Mouse (Mus musculus) liver, embryonic 11.5 days (tissue): ENCODE data around the gene Kcnk2. TPM values are rescaled to one million over a fixed set of nuclear protein-coding genes. Genes with fewer than 3 reads are reported as not detected.
A peak's percentile ranks its signal among the peaks of the same experiment; 100 is the strongest.

Experiments
- ATAC-seq: fragments of 200-750 bp; cut with Nextera tagmentation; replicated peaks from 2 replicates; pipeline ENCODE4 v1.8.0; 2017; ENCODE audit warnings: moderate number of reproducible peaks, mild to moderate bottlenecking, moderate TSS enrichment, moderate library complexity; ENCODE audit not compliant: low FRiP score
- DNase-seq: peaks from one replicate; pipeline ENCODE4 v3.0.0-alpha.2; 2017; ENCODE audit warnings: low spot score
- H3K27ac ChIP-seq: fragments of 300-500 bp; sonication (generic); 2 replicates; pipeline ENCODE4 v1.5.1; 2014; ENCODE audit warnings: mild to moderate bottlenecking, low read depth, low read length, control low read depth
- H3K27me3 ChIP-seq: fragments of 300-500 bp; sonication (generic); replicated peaks from 2 replicates; pipeline ENCODE4 v1.6.1; 2014; ENCODE audit warnings: low read length, mixed read lengths; ENCODE audit not compliant: control insufficient read depth, insufficient read depth
- H3K36me3 ChIP-seq: fragments of 300-500 bp; sonication (generic); 2 replicates; pipeline ENCODE4 v1.6.1; 2014; ENCODE audit warnings: mild to moderate bottlenecking, low read length, moderate library complexity, mixed read lengths; ENCODE audit not compliant: control insufficient read depth, insufficient read depth
- H3K4me1 ChIP-seq: fragments of 300-500 bp; sonication (generic); replicated peaks from 2 replicates; pipeline ENCODE4 v1.6.1; 2014; ENCODE audit warnings: low read length, mixed read lengths; ENCODE audit not compliant: control insufficient read depth, insufficient read depth
- H3K4me2 ChIP-seq: fragments of 300-500 bp; sonication (generic); 2 replicates; pipeline ENCODE4 v1.6.1; 2014; ENCODE audit warnings: mild to moderate bottlenecking, control low read depth, moderate library complexity
- H3K4me3 ChIP-seq: fragments of 300-500 bp; sonication (generic); 2 replicates; pipeline ENCODE4 v1.5.1; 2014; ENCODE audit warnings: low read depth, low read length, control low read depth
- H3K9ac ChIP-seq: fragments of 300-500 bp; sonication (generic); 2 replicates; pipeline ENCODE4 v1.6.1; 2014; ENCODE audit warnings: low read depth, low read length, control low read depth
- H3K9me3 ChIP-seq: fragments of 300-500 bp; sonication (generic); 2 replicates; pipeline ENCODE4 v1.6.1; 2016; ENCODE audit warnings: low read length, inconsistent platforms, mixed read lengths; ENCODE audit not compliant: control insufficient read depth
- WGBS: fragments of 180-500 bp; shearing (Covaris S2); extraction: QIAGEN DNeasy Blood & Tissue Kit; methylation state at CpG from one replicate; pipeline ENCODE4 v1.1.7; 2014; 5-methylcytosine and 5-hydroxymethylcytosine counted together
- polyA plus RNA-seq: library from polyadenylated mRNA; unstranded; fragments of >200 nt; fragmentation: Nextera tagmentation; extraction: Ambion mirVana; gene quantifications from 2 replicates; pipeline ENCODE4 v1.2.1, GENCODE M21; 2014

Gene Kcnk2
- polyA plus RNA-seq, result 0.13 and 0.23 TPM in 2 replicates

- no peak for ATAC-seq
- Histone ChIP-seq H3K9me3 (no peaks in the 10 kb centered on the region), H3K9ac (no peak within 1 kb of the TSS), H3K36me3 (no peaks in the 10 kb centered on the region), H3K4me1 (no peaks in the 10 kb centered on the region), H3K4me3 (no peak within 1 kb of the TSS), H3K27ac (no peak within 1 kb of the TSS), H3K4me2 (peak within 1 kb of the TSS; percentile 25; the same call in 1 of the 2 replicates), H3K27me3 (no peaks in the 10 kb centered on the region)
- 51% methylated on average over 14 of the region's 14 CpGs for WGBS
- DNase-seq, result no peak
Measured at GRCm38 (mm10) chr1:189402223-189402943, at the start of gene Kcnk2. Gene Kcnk2 (minus strand): TSS chr1:189402273.

- Histone ChIP-seq H3K9me3 (no peaks in the 10 kb centered on the region), H3K9ac (no peak overlapping the region), H3K4me2 (no peak overlapping the region), H3K27ac (no peak overlapping the region), H3K36me3 (no peaks in the 10 kb centered on the region), H3K27me3 (no peaks in the 10 kb centered on the region), H3K4me3 (no peak overlapping the region), H3K4me1 (no peaks in the 10 kb centered on the region)
- DNase-seq (no peak), ATAC-seq (no peak)
- WGBS, result 79% methylated on average over 9 of the region's 9 CpGs
Measured at GRCm38 (mm10) chr1:189440741-189441140, 38.7 kb upstream of the Kcnk2 start.

GRCm38 (mm10) chr1:189437126-189437525, 35.1 kb upstream of the Kcnk2 start:
- H3K27ac ChIP-seq, result no peak overlapping the region
- H3K9me3 ChIP-seq, result no peaks in the 10 kb centered on the region
- H3K36me3 ChIP-seq, result no peaks in the 10 kb centered on the region
- H3K4me3 ChIP-seq, result no peak overlapping the region
- ATAC-seq, result no peak
- no peaks in the 10 kb centered on the region for H3K27me3 ChIP-seq
- no peak for DNase-seq
- no peak overlapping the region for H3K9ac ChIP-seq
- no peaks in the 10 kb centered on the region for H3K4me1 ChIP-seq
- 59% methylated on average over 5 of the region's 5 CpGs for WGBS
- no peak overlapping the region for H3K4me2 ChIP-seq

- H3K9me3 ChIP-seq, result no peaks in the 10 kb centered on the region
- H3K27ac ChIP-seq, result no peak overlapping the region
- no peaks in the 10 kb centered on the region for H3K4me1 ChIP-seq
- H3K27me3 ChIP-seq, result no peaks in the 10 kb centered on the region
- no peak overlapping the region for H3K9ac ChIP-seq
- H3K36me3 ChIP-seq, result no peaks in the 10 kb centered on the region
- 81% methylated on average over 10 of the region's 10 CpGs for WGBS
- no peak overlapping the region for H3K4me3 ChIP-seq
- ATAC-seq (no peak), DNase-seq (no peak)
- H3K4me2 ChIP-seq, result no peak overlapping the region
Measured at GRCm38 (mm10) chr1:189435452-189435851, 33.4 kb upstream of the Kcnk2 start.

GRCm38 (mm10) chr1:189431479-189431878, 29.4 kb upstream of the Kcnk2 start:
- no peaks in the 10 kb centered on the region for H3K4me1 ChIP-seq
- no peak for DNase-seq
- no peaks in the 10 kb centered on the region for H3K36me3 ChIP-seq
- WGBS, result 37% methylated on average over 5 of the region's 5 CpGs
- no peak overlapping the region for H3K27ac ChIP-seq
- no peak overlapping the region for H3K9ac ChIP-seq
- H3K27me3 ChIP-seq, result no peaks in the 10 kb centered on the region
- no peak for ATAC-seq
- no peak overlapping the region for H3K4me3 ChIP-seq
- no peaks in the 10 kb centered on the region for H3K9me3 ChIP-seq
- H3K4me2 ChIP-seq, result no peak overlapping the region

GRCm38 (mm10) chr1:189430534-189430933, 28.5 kb upstream of the Kcnk2 start:
- no peak for ATAC-seq
- H3K4me3 ChIP-seq, result no peak overlapping the region
- H3K9ac ChIP-seq, result no peak overlapping the region
- H3K9me3 ChIP-seq, result no peaks in the 10 kb centered on the region
- 43% methylated on average over 4 of the region's 4 CpGs for WGBS
- H3K27me3 ChIP-seq, result no peaks in the 10 kb centered on the region
- H3K36me3 ChIP-seq, result no peaks in the 10 kb centered on the region
- H3K4me2 ChIP-seq, result no peak overlapping the region
- DNase-seq, result no peak
- no peaks in the 10 kb centered on the region for H3K4me1 ChIP-seq
- H3K27ac ChIP-seq, result no peak overlapping the region

- Histone ChIP-seq H3K4me3 (no peak overlapping the region), H3K27ac (no peak overlapping the region), H3K9me3 (no peaks in the 10 kb centered on the region), H3K9ac (no peak overlapping the region), H3K27me3 (no peaks in the 10 kb centered on the region), H3K4me2 (no peak overlapping the region), H3K36me3 (no peaks in the 10 kb centered on the region), H3K4me1 (no peaks in the 10 kb centered on the region)
- DNase-seq (no peak), ATAC-seq (no peak)
- 84% methylated on average over 10 of the region's 10 CpGs for WGBS
Measured at GRCm38 (mm10) chr1:189429566-189429965, 27.5 kb upstream of the Kcnk2 start.

- ATAC-seq (no peak), DNase-seq (no peak)
- WGBS, result 86% methylated on average over 11 of the region's 11 CpGs
- no peaks in the 10 kb centered on the region for H3K4me1 ChIP-seq
- H3K4me2 ChIP-seq, result no peak overlapping the region
- no peak overlapping the region for H3K4me3 ChIP-seq
- H3K27me3 ChIP-seq, result no peaks in the 10 kb centered on the region
- H3K9ac ChIP-seq, result no peak overlapping the region
- H3K9me3 ChIP-seq, result no peaks in the 10 kb centered on the region
- H3K27ac ChIP-seq, result no peak overlapping the region
- no peaks in the 10 kb centered on the region for H3K36me3 ChIP-seq
Measured at GRCm38 (mm10) chr1:189426252-189426651, 24.2 kb upstream of the Kcnk2 start.

GRCm38 (mm10) chr1:189419914-189420313, 17.8 kb upstream of the Kcnk2 start:
- Histone ChIP-seq H3K36me3 (no peaks in the 10 kb centered on the region), H3K27me3 (no peaks in the 10 kb centered on the region), H3K4me1 (no peaks in the 10 kb centered on the region), H3K9me3 (no peaks in the 10 kb centered on the region), H3K4me2 (no peak overlapping the region), H3K27ac (no peak overlapping the region), H3K4me3 (no peak overlapping the region), H3K9ac (no peak overlapping the region)
- 67% methylated on average over 1 of the region's 1 CpGs for WGBS
- no peak for DNase-seq
- no peak for ATAC-seq
